Mouse (Mus musculus) G1E (cell line): Measurements from ENCODE around the gene Vmp1.

Source experiments
- CTCF ChIP-seq: IDR thresholded peaks from 2 replicates; pipeline ENCODE4 v1.5.1; 2012; ENCODE audit warnings: low read depth, low read length, inconsistent platforms, mixed read lengths
- GATA1 ChIP-seq: IDR thresholded peaks from 2 replicates; pipeline ENCODE4 v1.6.1; 2012; ENCODE audit warnings: borderline replicate concordance, low read length, inconsistent platforms, mixed read lengths
- POLR2AphosphoS5 ChIP-seq: IDR thresholded peaks from 2 replicates; pipeline ENCODE4 v1.6.1; 2012; ENCODE audit warnings: low read depth, low read length, inconsistent platforms; ENCODE audit not compliant: insufficient replicate concordance
- TAL1 ChIP-seq: conservative IDR thresholded peaks from 2 replicates; pipeline ENCODE4 v1.6.1; 2012; ENCODE audit warnings: low read depth, low read length, inconsistent platforms, mixed read lengths

- TF ChIP-seq CTCF (no peak), TAL1 (no peak), GATA1 (no peak), POLR2AphosphoS5 (no peak)
These were observed 49.2 kb downstream of the Vmp1 start for GRCm38 (mm10) chr11:86634396-86634795.
